Mouse (Mus musculus) megakaryocyte, embryonic 14.5 days (primary cell): ENCODE data around the gene Hist1h4h.

ENCODE experiments used
- FLI1 ChIP-seq: IDR thresholded peaks from 2 replicates; pipeline ENCODE4 v1.6.1; 2012; ENCODE audit warnings: low read length, inconsistent platforms, mixed read lengths
- GATA1 ChIP-seq: IDR thresholded peaks from 3 replicates; pipeline ENCODE4 v1.6.1; 2012; ENCODE audit warnings: mixed read lengths, low read length, inconsistent platforms, borderline replicate concordance

GRCm38 (mm10) chr13:23572218-23573033 lies 41.6 kb downstream of the Hist1h4h start:
- TF ChIP-seq GATA1 (no peak), FLI1 (no peak)
